Mouse (Mus musculus) thymus, adult 2 months (tissue): ENCODE data around the gene Paxx.

Experiments
- CTCF ChIP-seq: fragments of 200-500 bp; IDR thresholded peaks from 2 replicates; pipeline ENCODE4 v1.5.1; 2012; ENCODE audit warnings: mild to moderate bottlenecking, control low read depth, low read length, moderate library complexity, borderline replicate concordance; ENCODE audit not compliant: control insufficient read depth, poor library complexity, insufficient read depth; ENCODE audit errors: extremely low read depth
- POLR2A ChIP-seq: fragments of 200-500 bp; IDR thresholded peaks from 2 replicates; pipeline ENCODE4 v1.6.1; 2012; ENCODE audit warnings: mild to moderate bottlenecking, low read length, control low read depth, moderate library complexity; ENCODE audit not compliant: control insufficient read depth, poor library complexity, insufficient read depth; ENCODE audit errors: extremely low read depth

DNA sequence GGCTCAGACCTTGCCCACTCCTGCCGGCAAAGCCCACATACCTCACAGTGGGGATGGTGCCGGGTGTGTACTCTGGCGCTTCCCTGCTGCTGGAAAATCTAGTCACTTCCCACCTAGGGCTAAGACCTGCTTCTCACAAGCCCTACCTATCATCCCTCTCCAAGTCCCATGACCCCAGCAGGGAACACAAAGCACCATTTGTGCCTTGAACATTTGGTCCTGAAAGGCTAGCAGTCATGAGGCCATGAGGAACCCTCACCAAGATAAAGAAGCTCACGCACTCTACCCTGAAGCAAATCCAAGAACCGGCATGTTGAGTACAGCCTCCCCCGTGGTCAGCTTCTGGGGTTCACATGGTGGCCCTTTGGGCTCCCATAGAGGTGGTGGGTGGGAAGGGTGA lies 9.1 kb upstream of the Paxx start, which contains the start of gene Ptgds:
- TF ChIP-seq CTCF = no peak
- no peak for TF ChIP-seq POLR2A
